In the genomic region with DNA sequence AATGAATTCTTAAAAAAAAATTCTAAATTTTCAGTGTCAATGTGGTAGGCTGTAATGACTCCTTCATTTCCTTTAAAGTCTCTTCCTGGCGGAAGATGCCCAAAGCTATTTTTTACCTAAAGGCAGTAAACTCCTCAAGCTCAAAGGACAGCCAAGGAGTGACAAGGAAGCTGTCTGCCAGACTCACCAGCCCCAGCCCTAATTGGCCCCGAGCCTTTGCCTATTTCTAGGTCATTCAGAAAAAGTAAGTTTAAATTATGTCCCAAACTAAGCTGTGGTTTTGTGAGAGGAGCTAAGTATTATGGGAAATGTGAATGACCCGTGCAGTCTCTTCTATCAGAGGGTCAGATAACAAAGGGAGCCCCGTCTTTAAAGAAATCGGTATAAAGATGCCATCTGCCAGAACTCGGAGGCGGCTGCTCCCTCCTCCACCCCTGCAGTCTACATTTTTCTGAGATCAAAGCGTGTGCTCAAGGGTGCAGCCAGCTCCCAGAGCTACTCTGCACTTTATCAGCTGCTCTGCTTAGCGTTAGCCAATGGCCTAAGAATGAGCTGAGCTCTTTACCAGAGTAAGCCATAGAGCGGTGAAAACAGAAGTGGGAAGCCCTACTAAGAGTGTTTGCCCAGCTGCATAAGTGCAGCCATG, we compare ENCODE assay signal across 9 mouse cellular contexts. TPM values are rescaled to one million over a fixed set of nuclear protein-coding genes. Genes with fewer than 3 reads are reported as not detected.
A peak's percentile ranks its signal among the peaks of the same experiment; 100 is the strongest.
DNase-seq lines count a peak whose midpoint lies in the region; ATAC-seq lines count a peak whose summit lies in the region.
"Had no signal": no experiment of that assay in that cellular context is flagged by ENCODE, and none has a peak within 500 bp of the region (broad histone marks: within the 10 kb centered on the region; RNA-seq: fewer than 3 reads in every experiment).

No protein-coding gene starts in this region.

- H3K36me3 ChIP-seq in limb, embryonic 11.5 days (ENCODE audit: control insufficient read depth, insufficient read depth, low read length) = no peaks in the 10 kb centered on the region

- no peak overlapping the region for H3K4me3 ChIP-seq in limb, embryonic 11.5 days (ENCODE audit: low read depth, low read length)
- H3K4me3 ChIP-seq: megakaryocyte, embryonic 14.5 days had no signal

- H3K9ac ChIP-seq in limb, embryonic 11.5 days (ENCODE audit: low read length) = no peak overlapping the region

- H3K4me1 ChIP-seq in limb, embryonic 11.5 days (ENCODE audit: control insufficient read depth, insufficient read depth, low read length) = peaks cover 6% of the 10 kb centered on the region

- 6% methylated on average over 10 of the region's 10 CpGs for WGBS in limb, embryonic 11.5 days

- peak; percentile 53 to 77 for DNase-seq in adrenal gland, adult (ENCODE audit: inconsistent age in 2 of 2, low spot score in 1 of 2)
- DNase-seq in adrenal gland, postnatal 4 days (ENCODE audit: low spot score in 2 of 2) = no peak
- DNase-seq in right cerebral cortex, postnatal 4 days = peak; percentile 13
- no peak for DNase-seq in right cerebral cortex, postnatal 25 days
- DNase-seq in limb, embryonic 11.5 days (ENCODE audit: low spot score) = peak; percentile 40
- peak; percentile 21 for DNase-seq in yolk sac, embryonic 10.5 days (ENCODE audit: low spot score)
- no peak for DNase-seq in thymus, postnatal 4 days
- no peak for DNase-seq in T-cell, adult 2 months (ENCODE audit: low spot score)

- H3K27ac ChIP-seq in limb, embryonic 11.5 days (replicated peaks; ENCODE audit: low read depth, low read length) = 0 out of 2 replicates have a peak overlapping the region, but pooled peaks have one; percentile 26

- H3K9me3 ChIP-seq in limb, embryonic 11.5 days (ENCODE audit: control insufficient read depth, low read length) = no peaks in the 10 kb centered on the region

- no peak for ATAC-seq in limb, embryonic 11.5 days (ENCODE audit: insufficient number of reproducible peaks, low FRiP score, low TSS enrichment, low read depth)

- H3K4me2 ChIP-seq in limb, embryonic 11.5 days (ENCODE audit: low read depth, severe bottlenecking) = no peak overlapping the region

- H3K27me3 ChIP-seq in limb, embryonic 11.5 days (ENCODE audit: control insufficient read depth, insufficient read depth, low read length) = no peaks in the 10 kb centered on the region

RNA-seq across cellular contexts. Expression of a gene that starts 7.9 kb away (rescaled TPM):
- 100 to 1,000 TPM; 123 to 135 TPM for total RNA-seq in adrenal gland, postnatal 4 days (2021)
- 80.0 and 84.3 TPM in 2 replicates for polyA plus RNA-seq in limb, embryonic 11.5 days (2014; fragmentation: Nextera tagmentation; extraction: Ambion mirVana)

Comparison
In these comparisons a context has a peak if more than half of its experiments do, and no peak if none do; other contexts are left out.
1. DNase-seq: peak in adrenal gland, adult (2 of 2), right cerebral cortex, postnatal 4 days (single experiment), limb, embryonic 11.5 days (single experiment) and yolk sac, embryonic 10.5 days (single experiment); none in adrenal gland, postnatal 4 days (0 of 2), right cerebral cortex, postnatal 25 days (single experiment), thymus, postnatal 4 days (single experiment) and T-cell, adult 2 months (single experiment).